Mouse (Mus musculus) megakaryocyte-erythroid progenitor cell, adult 5 weeks (primary cell): ENCODE results near the gene Glmn. TPM values are rescaled to one million over a fixed set of nuclear protein-coding genes. Genes with fewer than 3 reads are reported as not detected.

Experiments
- polyA plus RNA-seq: library from polyadenylated mRNA; stranded (reverse); fragments of >175 nt; gene quantifications from 2 replicates; pipeline ENCODE4 v1.2.3, GENCODE M21; 2012

Gene Glmn
- 0.64 and 0.88 TPM in 2 replicates for polyA plus RNA-seq

GRCm38 (mm10) chr5:107597301-107598077 lies at the start of gene Glmn, which contains the start of gene Rpap2:
Glmn (minus strand) TSS chr5:107597888.
Rpap2 (plus strand) TSS chr5:107597373.

GRCm38 (mm10) chr5:107534581-107534980 lies 63.1 kb downstream of the Glmn start, which contains the start of gene 1700028K03Rik:
1700028K03Rik (plus strand) TSS chr5:107534709.

GRCm38 (mm10) chr5:107507321-107507720 lies 90.4 kb downstream of the Glmn start, which contains the start of gene Gm42669:
Gm42669 (plus strand) TSS chr5:107507621.

Other genes starting within 250 kb of the Glmn start
- 0.05 TPM in 1 of 2 replicates, not detected in the other for gene Ephx4, start 195.2 kb downstream of the Glmn start, polyA plus RNA-seq
- 0.04 TPM in 1 of 2 replicates, not detected in the other for gene Lpcat2b, start 166.3 kb downstream of the Glmn start, polyA plus RNA-seq
- gene Btbd8, start 159.9 kb downstream of the Glmn start, polyA plus RNA-seq: 1.3 TPM in 2 replicates
- 0.09 TPM in 1 of 2 replicates, not detected in the other for gene Gm42669, start 90.3 kb downstream of the Glmn start, polyA plus RNA-seq
- not detected in 2 replicates for gene 1700028K03Rik, start 63.2 kb downstream of the Glmn start, polyA plus RNA-seq
- gene Rpap2, start 515 bp downstream of the Glmn start, polyA plus RNA-seq: 5.1 and 5.6 TPM in 2 replicates
- gene Gfi1, start 128.1 kb upstream of the Glmn start, polyA plus RNA-seq: 86.7 and 138 TPM in 2 replicates
- gene Ube2d2b, start 232.2 kb upstream of the Glmn start, polyA plus RNA-seq: not detected in 2 replicates